Mouse (Mus musculus) spleen, adult 2 months (tissue): ENCODE measurements at regions not wholly inside any gene's neighbourhood (a gene's known extent, or its start where the extent isn't known, plus 50 kb on each side); places are given as distances from the start of the nearest gene placed in this dataset.

Experiments used
- CTCF ChIP-seq: fragments of 200-500 bp; IDR thresholded peaks from 2 replicates; pipeline ENCODE4 v1.5.1; 2011; ENCODE audit warnings: mild to moderate bottlenecking, inconsistent platforms; ENCODE audit not compliant: insufficient read depth, insufficient read length, insufficient replicate concordance; ENCODE audit errors: extremely low read depth
- POLR2A ChIP-seq: fragments of 200-500 bp; IDR thresholded peaks from 2 replicates; pipeline ENCODE4 v1.6.1; 2011; ENCODE audit warnings: low read depth, low read length, inconsistent platforms

DNA sequence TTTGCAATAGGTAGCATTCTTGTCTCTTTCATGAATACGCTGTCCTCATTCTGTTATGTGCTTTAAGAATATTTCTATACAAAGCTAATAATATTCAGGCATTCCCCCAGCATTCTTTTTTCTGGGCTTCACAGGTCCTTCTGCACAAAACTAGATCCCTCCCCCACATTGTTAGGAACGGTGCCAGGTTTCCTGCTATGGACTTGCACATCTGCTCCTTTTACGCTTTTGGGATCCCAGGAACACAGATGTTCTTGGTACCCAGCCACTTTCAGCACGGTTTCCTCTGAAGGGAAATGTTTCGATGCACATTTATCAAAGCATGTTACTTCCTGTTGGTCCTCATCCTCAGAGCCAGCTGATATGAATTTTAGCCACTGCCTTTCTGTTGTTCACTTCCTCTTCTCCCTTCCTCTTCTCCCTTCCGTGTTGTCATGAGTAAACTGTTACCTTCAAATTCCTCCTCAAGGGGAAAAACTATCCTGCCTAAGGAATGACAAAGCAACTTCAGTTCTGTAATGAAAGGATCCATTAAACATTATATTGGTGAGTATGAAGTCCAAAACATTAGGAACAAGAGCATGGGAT, 209.9 kb upstream of the Gbe1 start:
- TF ChIP-seq CTCF, result no peak
- no peak for TF ChIP-seq POLR2A
